Mouse (Mus musculus) heart, embryonic 14.5 days (tissue): ENCODE results near the gene Fam114a1. TPM values are rescaled to one million over a fixed set of nuclear protein-coding genes. Genes with fewer than 3 reads are reported as not detected.

Source experiments
- ATAC-seq: fragments of 200-750 bp; cut with Nextera tagmentation; 2 replicates; pipeline ENCODE4 v1.8.0; 2017; ENCODE audit warnings: low read depth, moderate TSS enrichment; ENCODE audit not compliant: insufficient number of reproducible peaks, insufficient read depth, low FRiP score
- H3K27ac ChIP-seq, 2 experiments: fragments of 200-500 bp in 1 of 2; fragments of 300-500 bp in 1 of 2; sonication (generic) in 1 of 2; replicated peaks in 1 of 2; 2 replicates each; pipeline ENCODE4 v1.5.1; 2012 to 2014; ENCODE audit warnings: low read depth in 2 of 2, low read length in 2 of 2, control low read depth in 1 of 2, mild to moderate bottlenecking in 1 of 2, mixed read lengths in 1 of 2; ENCODE audit not compliant: control insufficient read depth in 1 of 2, insufficient read depth in 1 of 2
- H3K27me3 ChIP-seq: fragments of 300-500 bp; sonication (generic); 2 replicates; pipeline ENCODE4 v1.6.1; 2014; ENCODE audit warnings: mild to moderate bottlenecking, low read length, control low read depth; ENCODE audit not compliant: control insufficient read depth, insufficient read depth
- H3K36me3 ChIP-seq: fragments of 300-500 bp; sonication (generic); 2 replicates; pipeline ENCODE4 v1.6.1; 2014; ENCODE audit warnings: mild to moderate bottlenecking, control low read depth, low read length, mixed read lengths; ENCODE audit not compliant: control insufficient read depth, insufficient read depth
- H3K4me1 ChIP-seq, 2 experiments: fragments of 200-500 bp in 1 of 2; fragments of 300-500 bp in 1 of 2; sonication (generic) in 1 of 2; 2 replicates each; pipeline ENCODE4 v1.6.1; 2012 to 2014; ENCODE audit warnings: low read length in 2 of 2, control low read depth in 1 of 2, mixed read lengths in 1 of 2; ENCODE audit not compliant: control insufficient read depth in 2 of 2, insufficient read depth in 2 of 2
- H3K4me2 ChIP-seq: fragments of 300-500 bp; sonication (generic); 2 replicates; pipeline ENCODE4 v1.6.1; 2014; ENCODE audit warnings: mild to moderate bottlenecking, low read length
- H3K4me3 ChIP-seq, 2 experiments: fragments of 200-500 bp in 1 of 2; fragments of 300-500 bp in 1 of 2; sonication (generic) in 1 of 2; 2 replicates each; pipeline ENCODE4 v1.5.1; 2012 to 2014; ENCODE audit warnings: low read length in 2 of 2, mild to moderate bottlenecking in 2 of 2, control low read depth in 1 of 2, low read depth in 1 of 2, moderate library complexity in 1 of 2; ENCODE audit not compliant: control insufficient read depth in 1 of 2, insufficient read depth in 1 of 2
- H3K9ac ChIP-seq: fragments of 300-500 bp; sonication (generic); 2 replicates; pipeline ENCODE4 v1.6.1; 2014; ENCODE audit warnings: mild to moderate bottlenecking, low read length
- H3K9me3 ChIP-seq: fragments of 300-500 bp; sonication (generic); 2 replicates; pipeline ENCODE4 v1.6.1; 2016; ENCODE audit warnings: low read length, control low read depth; ENCODE audit not compliant: control insufficient read depth
- WGBS: fragments of 180-500 bp; shearing (Covaris S2); extraction: QIAGEN DNeasy Blood & Tissue Kit; methylation state at CpG from one replicate; pipeline ENCODE4 v1.1.7; 2014; 5-methylcytosine and 5-hydroxymethylcytosine counted together
- polyA plus RNA-seq: library from polyadenylated mRNA; unstranded; fragments of >200 nt; fragmentation: Nextera tagmentation; extraction: Ambion mirVana; gene quantifications from 2 replicates; pipeline ENCODE4 v1.2.1, GENCODE M21; 2014

Gene Fam114a1
- polyA plus RNA-seq, 1 experiment from 2014 or later: 38.4 TPM

DNA sequence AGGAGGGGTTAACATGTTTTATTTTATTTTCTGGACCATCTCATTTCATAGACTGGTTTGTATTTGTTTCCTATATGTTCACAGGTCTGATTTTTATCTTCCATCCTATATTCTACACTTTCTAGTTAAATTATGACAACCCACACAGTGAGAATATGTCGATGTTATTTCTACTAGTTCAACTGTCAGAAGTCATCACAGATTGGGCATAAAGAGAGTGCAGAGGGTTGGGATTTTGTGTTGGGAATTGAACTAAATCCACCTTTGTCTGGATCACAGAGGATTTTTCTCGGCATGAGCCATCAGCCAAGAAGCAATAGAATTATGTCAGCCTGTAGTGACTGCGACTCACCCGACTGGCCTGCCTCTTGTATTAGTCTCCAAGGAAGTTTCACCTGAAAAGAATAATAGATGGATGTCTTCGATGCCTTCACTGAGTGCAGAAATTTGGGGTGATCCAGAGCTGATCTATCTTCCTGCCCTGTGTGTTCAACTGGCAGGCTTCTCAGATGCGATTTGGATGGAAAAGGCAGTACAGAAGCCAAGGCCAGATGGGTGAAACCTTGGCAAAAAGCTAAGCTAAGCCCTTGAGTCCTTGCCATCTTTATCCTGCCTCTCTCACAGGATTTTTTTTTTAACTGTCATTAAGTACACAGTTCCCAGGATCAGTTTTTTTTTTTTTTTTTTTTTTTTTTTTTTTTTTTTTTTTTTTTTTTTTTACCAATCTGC is 75.9 kb downstream of the Fam114a1 start:
- Histone ChIP-seq H3K36me3 (peaks cover 5% of the 10 kb centered on the region), H3K4me3 (no peak overlapping the region), H3K4me1 (no peaks in the 10 kb centered on the region), H3K4me2 (no peak overlapping the region), H3K9ac (no peak overlapping the region), H3K9me3 (no peaks in the 10 kb centered on the region), H3K27ac (no peak overlapping the region), H3K27me3 (no peaks in the 10 kb centered on the region)
- no peak for ATAC-seq
- 86% methylated on average over 6 of the region's 6 CpGs for WGBS

DNA sequence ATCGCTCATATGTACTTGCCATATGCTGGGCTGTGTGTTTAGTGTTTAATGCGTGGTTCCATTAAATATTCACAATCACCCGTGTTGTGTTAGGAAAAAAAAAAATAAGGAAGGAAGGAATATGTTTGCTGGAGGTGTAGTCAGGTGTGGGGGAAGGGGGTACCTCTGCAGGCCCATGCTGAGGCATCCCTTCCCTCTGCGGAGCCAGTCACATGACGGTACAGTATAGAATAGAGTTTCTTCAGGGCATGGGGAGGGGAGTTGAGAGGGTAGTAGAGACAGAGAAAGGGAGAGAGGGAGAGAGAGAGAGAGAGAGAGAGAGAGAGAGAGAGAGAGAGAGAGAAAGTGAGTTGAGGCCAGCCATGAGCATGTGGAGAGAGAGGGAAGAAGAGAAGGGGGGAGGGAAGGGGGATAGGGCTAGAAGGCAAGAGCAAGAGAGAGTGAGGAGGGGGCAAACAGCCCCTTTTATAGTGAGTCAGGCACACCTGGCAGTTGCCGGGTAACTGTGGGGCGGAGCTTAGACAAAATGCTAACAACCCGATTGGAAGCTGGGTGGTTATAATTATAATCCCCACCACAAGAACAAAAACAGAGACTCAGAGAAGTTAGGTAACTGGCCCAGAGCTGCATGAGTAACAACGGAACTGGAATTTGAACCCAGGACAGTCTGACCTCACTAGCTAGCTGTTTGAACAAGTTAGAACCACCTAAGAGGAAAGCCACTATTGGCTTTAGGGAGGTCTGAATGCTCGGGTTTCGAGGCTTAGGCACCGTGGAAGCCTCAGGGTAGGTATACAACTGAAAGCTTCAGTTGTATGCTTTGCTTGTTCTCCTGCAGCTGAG is 76.8 kb downstream of the Fam114a1 start:
- ATAC-seq: no peak
- Histone ChIP-seq H3K9me3 (no peaks in the 10 kb centered on the region), H3K4me2 (no peak overlapping the region), H3K36me3 (no peaks in the 10 kb centered on the region), H3K27me3 (no peaks in the 10 kb centered on the region), H3K27ac (no peak overlapping the region), H3K4me3 (no peak overlapping the region), H3K9ac (no peak overlapping the region), H3K4me1 (no peaks in the 10 kb centered on the region)
- 63% methylated on average over 12 of the region's 12 CpGs for WGBS

- Histone ChIP-seq H3K36me3 (no peaks in the 10 kb centered on the region), H3K4me1 (no peaks in the 10 kb centered on the region), H3K9me3 (no peaks in the 10 kb centered on the region), H3K4me3 (no peak overlapping the region), H3K4me2 (no peak overlapping the region), H3K27me3 (no peaks in the 10 kb centered on the region), H3K9ac (no peak overlapping the region), H3K27ac (no peak overlapping the region)
- ATAC-seq: no peak
- WGBS: 70% methylated on average over 12 of the region's 12 CpGs
Measured at GRCm38 (mm10) chr5:65047285-65047855, 77.5 kb downstream of the Fam114a1 start.

GRCm38 (mm10) chr5:65049880-65050279 is 80.0 kb downstream of the Fam114a1 start:
- H3K4me1 ChIP-seq: no peaks in the 10 kb centered on the region
- ATAC-seq: no peak
- no peaks in the 10 kb centered on the region for H3K9me3 ChIP-seq
- no peaks in the 10 kb centered on the region for H3K36me3 ChIP-seq
- no peak overlapping the region for H3K9ac ChIP-seq
- 88% methylated on average over 5 of the region's 5 CpGs for WGBS
- no peak overlapping the region for H3K4me3 ChIP-seq
- no peaks in the 10 kb centered on the region for H3K27me3 ChIP-seq
- no peak overlapping the region for H3K27ac ChIP-seq
- H3K4me2 ChIP-seq: no peak overlapping the region

DNA sequence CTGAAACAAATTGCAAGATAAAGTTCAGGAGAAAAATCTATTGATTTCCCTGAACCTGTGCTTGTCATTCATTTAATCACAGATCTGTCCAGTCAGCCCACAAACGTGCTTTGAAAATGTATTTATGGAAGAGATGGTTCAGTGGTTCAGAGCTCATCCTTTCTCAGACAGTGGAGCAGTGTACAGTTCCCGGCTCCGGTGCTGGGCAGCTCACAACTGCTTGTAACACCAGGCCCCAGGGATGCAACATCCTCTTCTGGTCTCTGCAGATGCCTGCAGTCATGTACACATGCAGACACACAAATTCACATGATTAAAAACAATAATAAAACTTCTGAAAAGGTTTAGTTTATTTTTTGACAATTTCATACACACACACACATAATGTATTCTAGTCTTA is 81.6 kb downstream of the Fam114a1 start:
- no peak overlapping the region for H3K9ac ChIP-seq
- no peak overlapping the region for H3K4me2 ChIP-seq
- H3K27ac ChIP-seq: no peak overlapping the region
- H3K27me3 ChIP-seq: no peaks in the 10 kb centered on the region
- H3K4me3 ChIP-seq: no peak overlapping the region
- ATAC-seq: no peak
- no peaks in the 10 kb centered on the region for H3K36me3 ChIP-seq
- no peaks in the 10 kb centered on the region for H3K4me1 ChIP-seq
- 75% methylated on average over 3 of the region's 3 CpGs for WGBS
- no peaks in the 10 kb centered on the region for H3K9me3 ChIP-seq

DNA sequence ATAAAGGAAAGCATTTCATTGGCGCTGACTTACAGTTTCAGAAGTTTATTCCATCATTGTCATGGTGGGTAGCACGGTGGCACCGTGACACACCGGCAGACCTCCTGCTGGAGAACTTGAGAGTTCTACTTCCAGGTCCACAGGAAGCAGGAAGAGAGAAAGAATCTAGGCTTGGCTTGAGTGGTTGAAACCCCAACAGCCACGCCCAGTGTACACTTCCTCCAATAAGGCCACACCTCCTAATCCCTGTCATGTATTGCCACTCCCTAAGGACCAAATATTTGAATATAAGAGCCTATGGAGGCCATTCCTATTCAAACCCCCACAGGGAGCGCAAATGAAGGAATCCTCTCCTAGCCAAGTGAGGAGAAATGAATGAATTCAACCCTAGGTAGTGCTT is 87.7 kb downstream of the Fam114a1 start:
- no peak for ATAC-seq
- no peaks in the 10 kb centered on the region for H3K9me3 ChIP-seq
- no peaks in the 10 kb centered on the region for H3K4me1 ChIP-seq
- H3K9ac ChIP-seq: no peak overlapping the region
- WGBS: 93% methylated on average over 6 of the region's 6 CpGs
- H3K36me3 ChIP-seq: no peaks in the 10 kb centered on the region
- H3K27ac ChIP-seq: no peak overlapping the region; a peak in 1 of 4 replicates
- no peaks in the 10 kb centered on the region for H3K27me3 ChIP-seq
- H3K4me3 ChIP-seq: no peak overlapping the region
- no peak overlapping the region for H3K4me2 ChIP-seq

- Histone ChIP-seq H3K27ac (no peak overlapping the region), H3K9me3 (no peaks in the 10 kb centered on the region), H3K4me3 (no peak overlapping the region), H3K4me1 (no peaks in the 10 kb centered on the region), H3K9ac (no peak overlapping the region), H3K27me3 (no peaks in the 10 kb centered on the region), H3K4me2 (no peak overlapping the region), H3K36me3 (no peaks in the 10 kb centered on the region)
- WGBS: 80% methylated on average over 2 of the region's 2 CpGs
- no peak for ATAC-seq
Measured at GRCm38 (mm10) chr5:65059806-65060205, 89.9 kb downstream of the Fam114a1 start.
